Mouse (Mus musculus) brain, embryonic 14.5 days (tissue): ENCODE data around the gene Dapk1.

Experiments used
- CTCF ChIP-seq: fragments of 200-500 bp; IDR thresholded peaks from 2 replicates; pipeline ENCODE4 v1.5.1; 2012; ENCODE audit warnings: inconsistent platforms, mild to moderate bottlenecking, moderate library complexity, borderline replicate concordance; ENCODE audit not compliant: insufficient read depth, insufficient read length; ENCODE audit errors: extremely low read depth
- POLR2A ChIP-seq: fragments of 200-500 bp; IDR thresholded peaks from 2 replicates; pipeline ENCODE4 v1.6.1; 2012; ENCODE audit warnings: mild to moderate bottlenecking, inconsistent platforms, borderline replicate concordance; ENCODE audit not compliant: poor library complexity, insufficient read depth, insufficient read length, severe bottlenecking; ENCODE audit errors: extremely low read depth

DNA sequence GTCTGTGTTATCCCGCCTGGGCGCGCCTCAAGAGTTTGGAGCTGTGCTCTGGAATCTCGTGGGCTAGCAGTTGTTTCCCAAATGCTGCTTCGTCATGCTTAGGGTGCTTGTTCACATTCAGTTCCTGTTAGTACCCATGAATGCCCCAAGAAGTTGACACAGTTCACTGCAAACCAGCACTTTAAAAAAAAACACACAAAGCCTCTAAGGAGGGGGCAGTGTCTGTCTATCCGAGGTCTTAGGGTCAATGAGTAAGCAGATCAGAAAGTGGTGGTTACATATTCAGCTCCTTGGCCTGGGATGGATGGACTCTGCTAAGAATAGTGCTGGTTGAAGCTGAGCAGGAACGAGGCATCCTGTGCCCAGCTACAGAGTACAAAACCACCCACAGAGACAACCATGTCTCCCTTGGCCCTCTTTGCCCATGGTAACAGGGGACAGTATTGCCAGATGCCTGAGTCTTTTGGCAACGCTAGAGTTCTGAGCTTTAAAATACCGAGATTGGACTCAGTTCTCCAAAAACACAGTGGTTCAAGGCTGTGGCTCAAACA, 59.0 kb downstream of the Dapk1 start:
- TF ChIP-seq CTCF (no peak), POLR2A (no peak)
